Mouse (Mus musculus): ENCODE measurements around the gene Hdac9. TPM values are rescaled to one million over a fixed set of nuclear protein-coding genes. Genes with fewer than 3 reads are reported as not detected.

Gene Hdac9
- 1 to 10 TPM; 3.8 to 4.5 TPM for total RNA-seq (2021)
- long read RNA-seq, experiment 1, partial matches to known transcripts: 0 of 1 reads
- long read RNA-seq, experiment 1, other reads (novel, unspliced or antisense): 1 of 1 reads
- long read RNA-seq, experiment 2, partial matches to known transcripts: 2 of 7 reads
- long read RNA-seq, experiment 2, other reads (novel, unspliced or antisense): 5 of 7 reads

DNA sequence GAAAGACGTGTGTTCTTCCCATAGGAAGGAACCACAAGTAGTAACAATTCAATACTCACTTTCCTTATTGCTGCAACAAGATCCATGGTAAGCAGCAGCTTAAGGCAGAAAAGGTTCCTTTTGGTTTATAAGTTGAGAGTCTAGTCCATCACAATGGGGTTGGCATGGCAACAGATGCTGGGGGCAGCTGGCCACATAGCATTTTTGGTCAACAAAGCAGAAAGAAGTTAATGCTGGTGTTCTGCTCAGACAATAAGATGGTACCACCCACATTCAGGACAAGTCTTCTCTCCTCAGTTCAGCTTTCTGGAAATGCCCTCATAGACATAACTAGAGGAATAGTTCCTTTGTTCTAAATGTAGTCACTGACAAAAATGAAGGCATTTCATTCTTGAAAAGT lies at the start of gene Hdac9:
TSS of gene Hdac9 (minus strand) at position 101 of the 400 bp plus-strand sequence.
- DNase-seq: no peak

DNA sequence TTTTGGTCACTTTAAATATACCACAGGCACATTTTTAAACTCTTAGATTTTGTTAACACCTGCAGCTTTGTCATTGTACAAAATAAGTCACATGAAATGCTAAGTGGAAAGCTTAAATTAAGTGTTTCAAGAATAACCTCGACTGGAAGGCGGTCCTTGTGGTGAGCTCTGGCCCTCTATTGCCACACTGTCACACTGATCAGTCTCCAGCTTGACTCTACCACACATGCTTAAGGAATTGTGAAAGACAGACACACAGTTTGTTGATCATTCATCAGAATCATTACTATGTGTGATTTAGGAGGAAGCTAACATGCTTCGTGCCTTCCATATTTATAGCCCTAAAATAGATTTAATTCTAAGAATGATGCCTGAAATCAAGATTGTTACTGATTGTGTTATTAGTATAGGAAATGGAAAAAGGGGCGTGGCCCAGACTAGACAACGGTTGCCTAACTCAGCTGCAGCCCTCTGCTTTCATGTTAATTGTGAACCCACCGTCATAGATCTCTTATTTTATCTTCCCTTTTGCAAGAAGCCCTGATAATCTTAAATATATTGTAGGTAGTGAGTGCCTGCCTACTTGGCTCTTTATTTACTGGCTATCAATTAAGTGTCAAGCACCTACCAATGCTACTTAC lies 32.3 kb upstream of the Hdac9 start:
- no peak for DNase-seq

DNA sequence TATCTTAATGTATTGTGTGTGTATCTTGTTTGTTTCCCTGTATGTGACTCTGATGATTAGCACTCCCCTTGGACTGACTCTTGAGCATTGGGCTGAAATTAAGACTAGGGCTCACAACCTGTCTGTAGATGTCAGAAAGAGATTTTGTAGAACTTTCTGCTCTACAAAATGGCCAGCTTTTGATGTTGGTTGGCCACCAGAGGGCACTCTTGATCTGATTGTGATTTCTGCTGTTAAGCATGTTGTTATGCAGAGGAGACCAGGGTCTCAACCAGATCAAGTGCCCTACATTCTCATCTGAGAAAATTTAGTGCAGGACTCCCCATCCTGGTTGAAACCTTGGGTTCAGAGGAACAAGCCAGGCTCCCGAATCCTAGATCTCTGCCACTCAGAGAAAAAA lies 21.0 kb upstream of the Hdac9 start:
- DNase-seq: no peak

DNA sequence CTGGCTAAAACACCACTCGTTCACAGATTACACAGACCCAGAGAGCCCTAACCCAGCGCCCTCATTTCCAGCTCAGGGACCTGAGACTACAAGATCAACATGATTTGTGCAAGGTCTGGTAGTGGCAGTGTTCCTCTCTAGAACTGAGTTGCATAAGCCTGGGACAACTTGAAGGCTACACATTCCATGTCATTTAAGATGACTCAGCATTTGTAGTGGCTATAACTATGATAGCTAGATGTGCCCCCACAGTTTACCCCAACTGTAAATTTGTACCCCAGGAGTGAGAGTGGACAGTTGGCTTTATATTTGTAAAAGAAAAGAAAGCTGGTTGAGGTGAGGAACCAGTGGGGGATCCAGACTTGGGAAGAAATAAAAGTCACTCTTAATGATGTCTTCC lies 8.9 kb downstream of the Hdac9 start:
- no peak for DNase-seq

DNA sequence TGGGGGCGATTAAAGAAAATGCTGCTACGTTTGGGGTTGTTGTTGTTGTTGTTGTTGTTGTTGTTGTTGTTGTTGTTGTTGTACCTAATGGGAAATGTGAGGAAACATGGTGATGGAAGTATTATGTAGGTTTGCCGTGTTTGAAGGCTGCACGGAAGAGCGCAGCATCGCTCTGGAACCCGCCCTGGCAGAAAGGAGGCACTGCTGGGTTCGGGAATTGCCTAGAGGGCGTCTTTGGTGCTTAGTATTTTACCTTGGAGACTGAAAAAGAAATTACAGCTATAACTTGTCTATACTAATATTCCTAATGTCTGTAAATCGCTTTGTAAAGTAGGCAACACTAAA lies 9.4 kb downstream of the Hdac9 start:
- DNase-seq: no peak

DNA sequence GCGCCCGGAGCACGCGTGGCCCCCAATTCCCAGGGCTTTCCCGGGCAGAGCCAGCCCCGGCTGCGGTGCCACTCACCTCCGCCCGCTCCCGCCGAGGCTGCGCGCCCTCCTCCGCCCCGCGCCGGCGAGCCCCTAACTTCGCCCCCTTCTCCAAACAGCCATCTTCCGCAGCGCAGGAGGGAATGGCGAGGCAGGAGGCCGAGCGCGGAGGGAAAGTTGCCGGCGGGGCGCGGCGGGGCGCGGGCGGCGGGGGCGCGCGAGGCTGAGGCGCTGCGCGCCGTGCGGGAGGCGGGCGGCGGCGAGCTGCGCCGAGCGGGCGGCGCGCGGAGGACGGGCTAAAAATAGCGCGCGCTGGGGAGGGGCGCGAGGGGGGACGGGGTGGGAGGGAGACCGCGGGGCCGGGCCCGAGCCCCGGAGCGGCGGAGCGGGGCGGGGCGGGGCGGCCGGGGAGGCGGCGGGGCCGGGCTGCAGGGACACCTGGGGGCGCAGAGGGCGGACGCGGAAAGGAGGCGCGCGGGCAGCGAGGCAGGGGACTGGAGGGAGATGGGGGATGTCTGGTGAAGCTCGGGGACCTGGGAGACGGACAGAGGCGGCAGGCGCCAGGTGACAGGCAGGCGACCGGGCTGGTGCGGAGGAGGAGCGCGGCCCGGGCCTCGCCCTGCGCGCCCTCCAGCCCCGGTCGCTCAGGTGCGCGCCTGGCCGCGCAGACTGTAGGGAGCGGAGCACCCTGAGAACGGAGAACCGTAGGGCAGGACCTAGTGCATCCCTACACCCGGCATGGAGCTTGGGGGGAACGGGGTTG lies 10.0 kb downstream of the Hdac9 start:
- peak; percentile 5 for DNase-seq

DNA sequence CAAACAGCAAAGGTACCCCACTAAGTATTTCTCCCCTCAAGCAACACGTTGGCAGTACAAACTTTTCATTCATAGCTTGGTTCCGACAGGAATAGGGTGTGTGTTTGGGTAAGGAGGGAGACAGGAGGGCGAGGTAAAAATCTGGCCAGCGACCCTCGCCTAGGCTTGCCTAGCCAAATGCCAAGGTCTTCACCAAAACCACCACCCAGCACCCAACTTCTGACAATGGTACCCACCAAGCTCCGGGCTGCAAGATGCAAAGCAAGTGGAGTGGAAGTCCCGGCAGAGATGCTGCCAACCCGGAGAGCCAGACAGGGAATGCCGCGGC lies 10.6 kb downstream of the Hdac9 start:
- DNase-seq: no peak

DNA sequence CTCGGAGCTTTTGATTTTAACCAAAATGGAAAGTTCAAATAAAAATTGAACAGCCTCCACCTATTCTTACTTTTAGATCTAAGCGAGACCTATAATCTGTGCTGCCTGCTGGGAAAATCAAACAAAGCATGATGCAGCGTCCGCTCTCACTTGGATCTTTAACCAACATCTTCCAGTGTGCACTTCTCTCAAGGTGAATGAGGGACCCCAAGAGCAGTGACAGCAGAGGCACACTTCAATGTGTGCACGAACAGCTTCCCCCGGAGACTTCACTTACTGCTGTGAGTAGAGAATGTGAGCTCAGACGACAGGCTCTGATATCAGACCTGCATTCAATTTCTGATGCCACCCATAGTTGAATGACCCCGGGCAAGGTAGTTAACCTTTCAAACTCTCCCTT lies 16.7 kb downstream of the Hdac9 start:
- no peak for DNase-seq

DNA sequence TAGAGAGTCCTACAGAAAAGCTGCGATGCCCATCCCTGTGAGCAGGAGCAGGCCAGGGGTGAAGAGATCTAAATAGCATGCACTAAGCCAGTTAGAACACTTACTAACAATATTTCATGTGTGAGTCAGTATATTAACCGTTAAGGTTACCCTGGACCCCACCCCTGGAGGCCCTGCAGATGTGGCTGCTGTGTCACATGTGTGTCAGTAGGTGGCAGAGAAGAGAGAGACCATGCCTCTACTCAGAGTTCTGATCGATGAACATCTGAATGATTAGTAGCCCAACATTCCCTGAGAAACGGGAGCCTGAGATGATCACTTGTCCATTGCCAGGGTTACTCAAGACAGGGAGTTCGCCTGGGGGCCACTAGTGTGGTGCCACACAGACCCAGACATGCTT lies 22.0 kb downstream of the Hdac9 start:
- DNase-seq: no peak

DNA sequence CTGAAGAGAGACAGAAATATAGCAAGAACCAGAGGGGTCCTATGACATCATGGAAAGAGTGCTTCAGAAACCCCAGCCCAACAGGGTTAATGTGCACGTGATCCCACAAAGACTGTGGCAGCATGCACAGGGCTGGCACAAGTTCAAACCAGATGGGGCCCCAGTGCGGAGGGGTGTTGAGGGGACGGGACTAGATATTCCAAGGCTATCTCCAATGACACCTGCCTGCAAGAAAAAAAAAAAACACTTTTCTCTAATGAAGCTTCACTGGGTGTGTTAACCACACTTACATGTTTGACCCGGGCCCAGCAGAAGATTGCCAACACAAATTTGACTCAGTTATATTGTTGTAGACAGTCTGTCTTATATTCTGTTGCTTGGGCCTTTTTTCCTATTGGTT lies 28.2 kb downstream of the Hdac9 start:
- no peak for DNase-seq

DNA sequence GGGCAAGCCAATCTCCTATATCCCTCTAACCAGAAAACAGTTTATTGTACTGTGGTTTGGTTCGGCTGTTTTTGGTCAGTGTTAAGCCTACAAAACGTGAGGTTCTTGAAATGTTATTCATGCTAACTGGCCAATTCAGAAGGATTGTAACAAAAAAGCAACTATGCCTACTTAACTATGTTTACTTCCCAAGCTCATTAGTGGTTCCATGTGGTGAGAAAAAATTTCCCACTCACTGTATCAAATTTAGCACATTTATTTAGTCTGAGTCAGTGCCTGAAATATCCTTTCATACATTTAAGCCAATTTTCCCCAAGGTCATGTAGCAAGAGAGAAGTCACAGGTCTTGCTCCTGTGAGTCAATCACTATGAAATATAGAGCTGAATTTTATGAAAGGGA lies 42.0 kb downstream of the Hdac9 start:
- DNase-seq: no peak

DNA sequence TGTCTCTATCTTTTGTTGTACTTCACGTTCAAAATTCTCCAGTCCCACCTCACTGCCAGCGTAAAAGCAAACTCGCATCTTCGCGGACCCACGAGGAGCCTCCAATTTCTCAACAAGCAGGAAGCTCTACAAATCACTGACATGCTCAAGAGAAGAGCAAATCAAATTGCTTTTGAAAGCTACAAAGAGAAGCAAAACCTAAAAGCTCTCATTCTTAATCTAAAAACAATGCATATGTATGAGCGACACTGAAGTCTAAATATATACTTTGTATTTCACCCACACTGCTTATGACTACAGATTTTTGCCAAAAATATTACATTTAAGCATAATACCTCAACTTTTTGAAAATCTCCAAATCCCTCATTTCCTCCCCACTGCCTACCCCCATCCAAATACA lies 45.9 kb downstream of the Hdac9 start:
- no peak for DNase-seq

DNA sequence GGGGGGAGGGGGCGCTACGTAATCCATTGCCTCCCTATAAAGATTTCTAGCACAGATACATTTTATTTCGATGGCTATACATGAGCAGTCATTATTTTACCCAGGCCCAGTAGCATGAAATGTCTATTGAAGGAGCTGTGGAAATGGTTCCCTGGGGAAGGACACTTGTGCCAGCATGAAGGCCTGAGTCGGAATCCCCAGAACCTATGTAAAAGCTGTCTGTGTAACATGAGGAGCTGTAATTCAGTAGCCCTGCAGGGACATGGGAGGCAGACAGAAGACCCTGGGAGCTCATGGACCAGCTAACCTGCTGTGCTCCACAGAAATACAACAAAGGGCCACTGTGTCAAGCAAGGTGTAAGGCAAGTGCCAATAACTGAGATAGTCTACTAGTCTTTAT lies 75.7 kb downstream of the Hdac9 start:
- DNase-seq: no peak

DNA sequence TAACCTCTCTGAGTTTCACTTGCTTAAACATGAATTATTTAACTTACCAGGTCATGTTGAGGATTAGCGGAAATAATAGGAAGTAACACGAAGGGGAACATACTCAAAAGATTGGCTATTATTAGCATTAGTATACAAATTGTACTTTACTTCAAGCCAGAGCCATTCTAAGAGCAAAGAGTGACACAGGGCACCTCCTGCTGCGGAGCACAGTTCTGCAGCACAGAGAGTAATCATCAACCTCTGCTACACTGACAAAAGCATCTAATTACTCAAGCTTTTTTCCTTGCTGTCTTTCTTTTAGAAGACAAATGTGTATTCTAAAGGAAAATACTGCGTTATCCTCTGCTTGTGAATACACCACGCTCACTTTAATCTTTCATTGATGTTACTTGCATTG lies 79.6 kb downstream of the Hdac9 start:
- DNase-seq: no peak

DNA sequence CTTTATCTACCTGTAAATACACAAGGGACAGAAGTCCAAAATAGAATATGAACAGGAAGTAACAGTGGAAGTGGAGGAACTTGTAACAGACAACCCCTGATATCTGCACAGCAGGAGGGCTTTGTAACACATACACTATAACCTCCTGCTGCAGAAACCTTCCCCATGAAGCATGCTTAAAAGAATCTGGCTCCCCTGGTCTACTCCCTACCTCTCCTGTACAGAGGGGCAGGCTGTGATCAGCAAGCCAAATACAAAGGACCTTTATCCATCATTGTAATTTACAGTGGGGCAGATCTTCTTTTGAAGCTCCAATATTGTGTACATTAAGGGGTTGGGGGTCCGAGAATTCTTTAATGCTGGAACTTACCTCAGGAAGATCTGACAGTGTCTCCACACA lies 80.0 kb downstream of the Hdac9 start:
- DNase-seq: no peak

DNA sequence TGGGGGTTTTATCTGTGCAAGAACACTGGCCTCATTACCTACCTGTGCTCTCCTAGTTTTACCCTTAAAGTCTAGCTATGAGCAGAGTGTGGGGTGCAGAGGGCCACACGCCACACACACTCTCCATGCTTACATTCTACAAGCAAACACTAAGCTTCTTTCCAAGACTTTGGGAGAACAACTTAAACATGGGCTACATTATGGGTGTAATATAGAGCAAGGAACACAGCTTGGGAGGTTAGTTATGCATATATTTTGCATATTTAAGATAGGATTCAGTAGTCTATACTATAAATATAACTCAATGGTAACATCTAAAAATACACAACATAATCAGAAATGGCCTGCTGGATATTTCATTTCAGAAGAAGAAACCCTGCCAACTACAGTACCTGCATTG lies 80.8 kb downstream of the Hdac9 start:
- no peak for DNase-seq

DNA sequence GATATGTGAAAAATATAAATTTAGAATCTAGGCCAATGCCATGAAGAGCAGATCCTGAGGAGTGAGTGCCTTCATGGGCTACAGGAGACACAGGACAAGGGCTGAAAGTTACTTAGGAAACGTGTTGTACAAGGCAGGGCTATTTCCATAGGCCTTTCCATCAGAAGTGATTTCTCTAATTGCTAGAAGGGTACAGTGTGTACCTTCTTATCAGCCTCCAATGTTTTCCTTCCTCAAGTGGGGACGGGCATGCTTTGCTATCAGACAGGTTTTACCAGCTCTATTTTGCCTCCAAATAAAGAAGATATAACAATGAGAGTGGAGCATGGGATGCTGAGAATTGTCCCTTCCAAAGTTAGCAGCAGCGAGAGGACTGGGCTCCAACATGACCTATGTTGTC lies 81.4 kb downstream of the Hdac9 start:
- DNase-seq: no peak

DNA sequence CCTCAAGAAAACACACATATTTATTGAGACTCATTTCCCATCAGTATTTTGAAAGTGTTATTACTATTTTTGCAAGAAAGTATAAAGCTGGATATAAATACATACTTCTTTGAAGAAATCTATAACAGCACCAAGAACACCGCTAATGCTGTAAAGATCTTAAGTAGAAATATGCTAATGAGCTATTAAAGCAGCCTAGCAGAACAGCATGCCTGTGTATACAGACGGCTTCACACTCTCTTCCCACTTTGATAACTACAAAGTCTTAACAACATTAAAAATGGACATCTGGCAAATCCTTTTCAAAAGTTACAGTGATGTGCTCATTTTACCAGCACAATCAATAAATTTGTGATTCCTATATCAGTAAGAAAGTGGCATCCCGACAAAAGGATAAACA lies 88.2 kb downstream of the Hdac9 start:
- DNase-seq: no peak

DNA sequence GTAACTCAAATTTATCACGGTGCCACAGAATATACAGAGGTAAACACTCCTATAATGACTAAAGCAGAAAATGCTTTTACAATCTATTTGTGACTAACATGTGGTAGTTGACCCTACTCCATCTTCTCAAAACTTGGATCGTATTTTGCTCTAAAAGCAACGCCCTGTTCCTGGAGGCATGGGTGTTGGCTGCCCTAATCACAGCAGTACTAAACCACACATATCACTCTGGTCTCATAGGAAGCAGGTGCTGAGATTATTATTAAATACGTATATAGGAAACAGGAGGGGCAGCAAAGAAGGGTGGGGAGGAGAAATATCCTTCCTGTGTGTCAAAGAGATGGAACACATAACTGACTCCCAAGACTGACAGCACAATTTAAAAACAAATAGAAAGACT lies 90.0 kb downstream of the Hdac9 start:
- DNase-seq: no peak

DNA sequence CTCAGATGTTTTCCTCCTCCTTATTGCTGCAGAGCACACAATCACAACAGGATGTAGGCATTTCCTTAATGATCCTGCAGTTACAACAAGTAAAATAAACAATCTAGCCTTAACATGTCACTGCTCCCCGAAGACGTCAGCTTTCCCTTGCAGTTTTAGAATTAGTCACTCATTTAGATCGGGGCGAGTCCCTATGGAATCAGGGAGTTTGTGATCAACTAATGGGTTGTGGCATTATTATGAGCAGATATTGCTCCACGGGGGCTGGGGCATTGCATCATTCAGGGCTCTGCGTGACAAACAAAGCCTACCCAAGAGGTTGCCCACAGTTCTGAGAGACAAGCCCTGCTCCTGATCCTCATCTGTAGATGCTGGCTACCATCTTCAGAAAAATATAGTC lies 96.7 kb downstream of the Hdac9 start:
- no peak for DNase-seq

DNA sequence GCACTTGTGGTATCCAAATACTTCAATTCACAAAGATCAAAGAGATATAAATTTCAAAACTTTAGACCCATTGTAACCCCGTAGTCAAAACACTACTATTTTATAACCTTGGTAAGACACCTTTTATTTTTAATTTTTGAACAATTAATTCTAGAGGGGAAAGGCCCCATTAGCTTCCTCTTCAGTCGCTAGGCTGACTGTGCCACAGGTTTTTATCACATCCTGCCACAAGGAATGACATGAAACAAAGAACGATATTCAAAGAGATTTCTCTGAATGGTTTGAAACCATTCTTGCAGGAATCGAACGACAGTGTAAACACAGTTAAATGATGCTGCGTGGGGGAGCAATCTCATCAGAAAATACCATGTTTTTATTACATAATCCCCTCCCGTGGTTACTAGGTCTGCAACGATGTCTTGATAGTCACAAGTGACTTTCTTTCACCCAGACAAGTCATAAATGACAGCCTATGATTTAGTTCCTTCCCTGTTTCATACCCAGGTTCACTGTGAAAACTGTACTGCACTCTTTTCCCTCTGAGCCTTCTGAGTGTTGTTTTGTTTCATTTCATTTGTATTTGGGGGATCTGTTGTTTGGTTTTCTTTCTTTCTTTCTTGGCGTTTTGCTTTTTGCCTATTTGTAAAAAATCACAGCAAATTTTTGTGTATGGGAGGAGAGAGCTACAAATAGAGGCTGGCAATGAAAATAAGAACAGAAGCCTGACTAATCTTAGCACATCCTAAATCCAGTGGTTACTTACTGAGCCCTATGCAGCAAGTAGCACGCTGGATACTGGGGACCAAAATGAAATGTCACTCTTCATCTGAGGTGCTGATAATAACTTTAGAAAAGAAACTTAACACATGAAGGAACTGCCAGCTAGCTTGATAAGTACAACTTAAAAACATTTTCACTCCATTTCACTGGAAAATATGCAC lies 105.0 kb downstream of the Hdac9 start:
- DNase-seq: no peak

DNA sequence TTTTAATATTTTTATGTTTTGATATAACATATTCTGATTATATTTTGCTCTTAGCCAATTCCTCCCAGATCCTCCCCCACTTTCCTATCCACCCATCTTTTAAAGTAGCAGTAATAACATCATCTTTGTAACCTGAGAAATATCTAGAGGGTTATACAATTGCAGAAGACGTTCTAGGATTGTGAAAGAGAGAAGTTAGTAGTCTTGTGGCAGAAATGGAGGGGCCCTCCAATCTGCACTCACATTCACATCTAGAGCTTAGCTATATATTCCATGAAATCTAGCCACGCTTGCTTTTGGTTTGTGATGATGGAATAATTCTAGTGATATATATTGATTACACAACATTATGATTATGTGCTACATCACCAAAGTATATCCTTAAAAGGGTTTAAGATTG lies 106.7 kb downstream of the Hdac9 start:
- DNase-seq: no peak

DNA sequence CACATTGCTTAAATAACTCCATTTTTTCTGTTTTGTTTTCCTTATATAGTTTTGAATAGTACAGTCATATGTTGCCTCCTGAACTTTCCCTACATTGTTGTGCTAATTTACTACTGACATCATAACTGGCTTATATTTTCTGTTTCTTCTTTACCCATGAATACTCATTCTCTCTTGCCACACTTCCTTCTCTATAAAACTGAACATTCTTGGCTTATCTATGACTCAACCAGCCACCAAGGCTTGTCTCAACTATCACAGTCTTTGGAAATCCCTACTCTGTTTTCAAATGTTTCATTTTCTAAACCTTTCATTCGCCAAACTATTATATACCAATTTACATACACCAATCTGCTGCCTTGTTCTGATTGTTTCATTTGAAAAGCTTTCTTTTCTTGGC lies 108.7 kb downstream of the Hdac9 start:
- DNase-seq: no peak

Data from gastrocnemius, postnatal 25 days (tissue).